Mouse (Mus musculus) CH12.LX (cell line): ENCODE data around the gene Jak1. TPM values are rescaled to one million over a fixed set of nuclear protein-coding genes. Genes with fewer than 3 reads are reported as not detected.

Source experiments
- DNase-seq: peaks from one replicate; pipeline ENCODE4 v3.0.0-alpha.2; 2013; ENCODE audit errors: extremely low read depth
- H3K27ac ChIP-seq: 2 replicates; pipeline ENCODE4 v1.5.1; 2012; ENCODE audit warnings: low read depth, mild to moderate bottlenecking, control low read depth, moderate library complexity; ENCODE audit not compliant: insufficient read depth
- H3K27me3 ChIP-seq: replicated peaks from 2 replicates; pipeline ENCODE3; 2012; ENCODE audit warnings: inconsistent platforms
- H3K36me3 ChIP-seq, 2 experiments: replicated peaks in 1 of 2; 2 replicates each; pipeline versions ENCODE3 to v1.6.1; 2012; ENCODE audit warnings: inconsistent platforms in 1 of 2, low read length in 1 of 2, mild to moderate bottlenecking in 1 of 2, mixed read lengths in 1 of 2, moderate library complexity in 1 of 2; ENCODE audit not compliant: control insufficient read depth in 1 of 2, insufficient read depth in 1 of 2
- H3K4me1 ChIP-seq, 2 experiments: 2 replicates each; pipeline ENCODE4 v1.6.1; 2012; ENCODE audit warnings: inconsistent platforms in 1 of 2, moderate library complexity in 1 of 2; ENCODE audit not compliant: insufficient read depth in 2 of 2, control insufficient read depth in 1 of 2
- H3K4me2 ChIP-seq: 2 replicates; pipeline ENCODE4 v1.6.1; 2012; ENCODE audit warnings: low read depth, mild to moderate bottlenecking, control low read depth; ENCODE audit not compliant: poor library complexity, insufficient read depth, severe bottlenecking
- H3K4me3 ChIP-seq, 3 experiments: fragments of 150-350 bp in 1 of 3; sonication (generic) in 1 of 3; replicated peaks in 1 of 3; 2 replicates each; pipeline versions ENCODE3 to v1.5.1; 2011 to 2012; ENCODE audit warnings: low read depth in 2 of 3, low read length in 2 of 3, mild to moderate bottlenecking in 2 of 3, moderate library complexity in 2 of 3, control low read depth in 1 of 3, improper control_type of control experiment in 1 of 3, inconsistent platforms in 1 of 3, mixed read lengths in 1 of 3; ENCODE audit not compliant: poor library complexity in 1 of 3
- H3K79me2 ChIP-seq: replicated peaks from 2 replicates; pipeline ENCODE4 v1.6.1; 2012; ENCODE audit warnings: mild to moderate bottlenecking, moderate library complexity; ENCODE audit not compliant: control insufficient read depth, poor library complexity, insufficient read depth, severe bottlenecking; ENCODE audit errors: extremely low read depth
- H3K9ac ChIP-seq: 2 replicates; pipeline ENCODE4 v1.6.1; 2012; ENCODE audit warnings: low read depth, mild to moderate bottlenecking, control low read depth, moderate library complexity; ENCODE audit not compliant: insufficient read depth
- H3K9me3 ChIP-seq: replicated peaks from 2 replicates; pipeline ENCODE3; 2012; ENCODE audit warnings: low read length, inconsistent platforms, mixed read lengths
- BHLHE40 ChIP-seq: IDR thresholded peaks from 2 replicates; pipeline ENCODE4 v1.6.1; 2011; ENCODE audit warnings: mild to moderate bottlenecking, low read depth, low read length, improper control_type of control experiment
- CTCF ChIP-seq, 2 experiments: IDR thresholded peaks in 1 of 2; conservative IDR thresholded peaks in 1 of 2; 2 replicates each; pipeline ENCODE4 v1.5.1; 2011 to 2012; ENCODE audit warnings: low read depth in 2 of 2, low read length in 2 of 2, improper control_type of control experiment in 1 of 2, inconsistent platforms in 1 of 2, mild to moderate bottlenecking in 1 of 2, moderate library complexity in 1 of 2
- E2F4 ChIP-seq: IDR thresholded peaks from 2 replicates; pipeline ENCODE4 v1.6.1; 2011; ENCODE audit warnings: low read depth, low read length, improper control_type of control experiment; ENCODE audit not compliant: insufficient replicate concordance
- ELF1 ChIP-seq: IDR thresholded peaks from 2 replicates; pipeline ENCODE4 v1.6.1; 2014; ENCODE audit warnings: low read depth, mild to moderate bottlenecking, inconsistent platforms, low read length, improper control_type of control experiment
- ETS1 ChIP-seq: conservative IDR thresholded peaks from 2 replicates; pipeline ENCODE4 v1.6.1; 2012; ENCODE audit warnings: low read depth, mild to moderate bottlenecking, inconsistent platforms, low read length, improper control_type of control experiment, moderate library complexity
- GABPA ChIP-seq: IDR thresholded peaks from 2 replicates; pipeline ENCODE4 v1.6.1; 2012; ENCODE audit warnings: low read depth, low read length, improper control_type of control experiment, inconsistent platforms; ENCODE audit not compliant: insufficient replicate concordance
- HCFC1 ChIP-seq: IDR thresholded peaks from 2 replicates; pipeline ENCODE4 v1.6.1; 2012; ENCODE audit warnings: low read depth, mild to moderate bottlenecking, inconsistent platforms, low read length, improper control_type of control experiment
- JUND ChIP-seq: conservative IDR thresholded peaks from 2 replicates; pipeline ENCODE4 v1.6.1; 2011; ENCODE audit warnings: low read depth, low read length, improper control_type of control experiment
- MAX ChIP-seq: IDR thresholded peaks from 2 replicates; pipeline ENCODE4 v1.6.1; 2011; ENCODE audit warnings: low read length, improper control_type of control experiment
- MAZ ChIP-seq: IDR thresholded peaks from 2 replicates; pipeline ENCODE4 v1.6.1; 2012; ENCODE audit warnings: low read depth, mild to moderate bottlenecking, inconsistent platforms, low read length, improper control_type of control experiment, moderate library complexity
- MXI1 ChIP-seq: IDR thresholded peaks from 2 replicates; pipeline ENCODE4 v1.6.1; 2011; ENCODE audit warnings: mild to moderate bottlenecking, low read depth, low read length, improper control_type of control experiment
- MYC ChIP-seq: IDR thresholded peaks from 2 replicates; pipeline ENCODE4 v1.6.1; 2011; ENCODE audit warnings: low read depth, mild to moderate bottlenecking, improper control_type of control experiment, low read length
- PAX5 ChIP-seq: IDR thresholded peaks from 2 replicates; pipeline ENCODE4 v1.6.1; 2012; ENCODE audit warnings: low read length, inconsistent platforms, mixed read lengths
- RCOR1 ChIP-seq: conservative IDR thresholded peaks from 2 replicates; pipeline ENCODE4 v1.6.1; 2012; ENCODE audit warnings: low read depth, mild to moderate bottlenecking, inconsistent platforms, low read length, improper control_type of control experiment
- SMC3 ChIP-seq: IDR thresholded peaks from 2 replicates; pipeline ENCODE4 v1.6.1; 2011; ENCODE audit warnings: low read depth, low read length, improper control_type of control experiment
- TCF12 ChIP-seq: IDR thresholded peaks from 2 replicates; pipeline ENCODE4 v1.6.1; 2014; ENCODE audit warnings: low read depth, mild to moderate bottlenecking, inconsistent platforms, low read length, improper control_type of control experiment
- ZC3H11A ChIP-seq: IDR thresholded peaks from 2 replicates; pipeline ENCODE4 v1.6.1; 2012; ENCODE audit warnings: low read depth, mild to moderate bottlenecking, inconsistent platforms, low read length, improper control_type of control experiment
- ZMIZ1 ChIP-seq: IDR thresholded peaks from 2 replicates; pipeline ENCODE4 v1.6.1; 2012; ENCODE audit warnings: low read depth, mild to moderate bottlenecking, inconsistent platforms, low read length, improper control_type of control experiment
- ZNF384 ChIP-seq: IDR thresholded peaks from 2 replicates; pipeline ENCODE4 v1.6.1; 2012; ENCODE audit warnings: low read depth, low read length, improper control_type of control experiment, inconsistent platforms
- dilution Hi-C: fragments of 300-500 bp; cut with MboI; formaldehyde crosslinking; loops from 2 replicates; pipeline ENCODE4 v1.14.3; 2020; ENCODE audit warnings: low sequenced_read_pairs; ENCODE audit not compliant: extremely low pct_unique_long_range_greater_than_20kb, extremely low pct_ligation_motif_present
- in situ Hi-C: fragments of 300-500 bp; cut with MboI; formaldehyde crosslinking; loops from 3 replicates; pipeline ENCODE4 v1.14.3; 2019; ENCODE audit warnings: low sequenced_read_pairs, low pct_ligation_motif_present, low pct_unique_long_range_greater_than_20kb, mixed read lengths
- polyA plus RNA-seq: library from polyadenylated mRNA; unstranded; fragments of >175 nt; gene quantifications from 2 replicates; pipeline ENCODE4 v1.2.1, GENCODE M21; 2012; ENCODE audit warnings: low read depth; ENCODE audit not compliant: insufficient read length
- total RNA-seq, 2 experiments: library from RNA; depleted of rRNA; stranded (reverse); fragments of 300-350 nt in 1 of 2; fragments of >200 nt in 1 of 2; gene quantifications; 2 replicates each; pipeline ENCODE4 v1.2.3; 2012 to 2014

Jak1 gene
- total and polyA plus RNA-seq, 3 experiments: 28.6 to 51.4 (median 33.9) TPM

DNA sequence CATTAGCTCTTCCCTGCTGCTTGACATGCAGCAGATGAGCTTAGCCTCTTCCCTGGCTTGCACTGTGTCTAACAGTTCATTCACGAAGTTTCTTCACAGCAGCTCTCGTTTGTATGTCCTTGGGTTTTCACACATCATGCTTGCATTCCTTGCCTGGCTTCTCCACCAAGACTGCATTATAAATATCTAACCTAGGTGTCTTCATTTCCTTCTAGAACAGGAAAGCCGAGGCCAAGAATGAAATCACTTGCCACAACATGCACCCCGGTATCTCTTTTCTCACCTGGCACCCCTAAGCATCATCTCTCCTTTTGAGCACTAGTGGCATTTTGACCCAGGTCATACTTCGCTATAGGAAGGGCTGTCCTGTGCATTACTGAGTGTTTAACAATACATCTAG lies 3.5 kb downstream of the Jak1 start:
- in situ Hi-C loops: no loop called here
- Histone ChIP-seq H3K4me2 (no peak overlapping the region), H3K27ac (no peak overlapping the region), H3K9ac (no peak overlapping the region), H3K4me3 (no peak overlapping the region), H3K27me3 (no peaks in the 10 kb centered on the region), H3K36me3 (peaks cover 0 to 13% of the 10 kb centered on the region in 2 experiments), H3K9me3 (no peaks in the 10 kb centered on the region), H3K79me2 (peaks cover 12% of the 10 kb centered on the region), H3K4me1 (peaks cover 3 to 53% of the 10 kb centered on the region in 2 experiments; a peak in 3 of 4 replicates)
- no peak for DNase-seq
- TF ChIP-seq ZC3H11A (no peak), MAZ (no peak)
- dilution Hi-C loops: no loop called here

DNA sequence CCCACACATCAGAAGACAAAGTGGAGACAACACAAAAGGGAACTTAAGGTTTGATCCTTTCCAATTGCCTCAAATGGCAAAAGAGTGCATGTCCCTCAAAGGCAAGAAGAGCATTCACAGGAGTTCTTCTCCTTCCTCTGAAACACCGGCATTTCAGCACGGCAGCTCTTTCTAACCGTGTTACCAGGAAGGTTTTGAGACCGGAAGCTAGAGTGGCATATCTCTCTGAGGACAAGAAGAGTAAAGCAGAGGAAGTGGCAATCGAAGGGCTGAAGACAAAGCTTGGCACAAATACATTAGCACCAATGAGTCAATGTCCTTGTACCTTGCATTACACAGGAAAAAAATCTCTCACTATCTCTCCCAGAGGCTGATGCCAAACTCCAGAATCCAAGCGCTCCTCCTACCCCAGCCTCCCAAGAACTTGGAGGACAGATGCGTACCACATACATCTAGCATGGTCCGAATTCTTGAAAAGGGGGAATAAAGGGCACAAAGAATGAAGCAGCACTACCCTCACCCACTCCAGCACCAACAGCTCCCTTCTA lies 4.3 kb downstream of the Jak1 start:
- TF ChIP-seq ZNF384 (no peak), GABPA (no peak), JUND (no peak), ETS1 (no peak), E2F4 (no peak), CTCF (conservative IDR thresholded peaks at IDR 0.05 in 1 of 2, IDR thresholded peaks at IDR 0.05 in 1 of 2; ENCODE audit: low read depth in 2 of 2, low read length in 2 of 2) (no peak), RCOR1 (no peak), ZMIZ1 (no peak), MYC (no peak), MXI1 (no peak)

DNA sequence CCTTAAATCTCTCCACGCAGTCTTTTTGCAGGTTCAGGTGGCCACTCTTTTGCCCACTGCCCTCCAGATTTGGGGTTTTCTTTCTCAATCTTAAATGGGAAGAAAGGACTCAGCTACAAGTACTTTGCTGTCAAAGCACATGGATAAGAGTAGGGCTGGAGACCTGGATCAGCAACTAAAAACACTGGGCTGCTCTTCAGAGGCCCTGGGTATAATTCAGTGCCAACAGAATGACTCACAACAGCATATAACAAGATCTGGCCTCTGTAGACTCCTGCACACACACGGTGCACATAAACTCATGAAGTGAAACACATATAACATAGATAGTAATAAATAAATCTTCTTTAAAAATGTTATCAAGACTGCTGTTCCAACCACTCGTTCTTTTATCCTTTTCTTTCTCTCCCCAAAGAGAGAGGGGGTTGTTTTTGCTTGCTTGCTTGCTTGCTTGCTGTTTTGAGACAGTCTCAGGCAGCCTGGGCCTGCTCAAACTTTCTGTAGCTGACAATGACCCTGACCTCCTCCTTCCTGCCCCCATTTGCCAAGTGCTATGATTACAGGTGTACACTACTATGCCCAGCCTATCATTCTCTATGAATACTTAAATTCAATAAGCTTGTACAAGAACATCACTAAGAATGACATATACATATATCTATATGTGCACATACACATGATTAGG lies 8.4 kb downstream of the Jak1 start:
- Histone ChIP-seq H3K36me3 (peaks cover 0 to 19% of the 10 kb centered on the region in 2 experiments), H3K9me3 (no peaks in the 10 kb centered on the region), H3K9ac (no peak overlapping the region), H3K27ac (no peak overlapping the region)
- in situ Hi-C loops: no loop called here
- TF ChIP-seq CTCF (conservative IDR thresholded peaks at IDR 0.05 in 1 of 2, IDR thresholded peaks at IDR 0.05 in 1 of 2; ENCODE audit: low read depth in 2 of 2, low read length in 2 of 2): no peak
- TF ChIP-seq HCFC1: no peak
- TF ChIP-seq SMC3: no peak
- TF ChIP-seq PAX5: no peak
- TF ChIP-seq MAX: no peak
- TF ChIP-seq ELF1: no peak
- no peak for TF ChIP-seq TCF12
- no peak for TF ChIP-seq ETS1
- TF ChIP-seq BHLHE40: no peak
- TF ChIP-seq, all 38 proteins: peak for 0
- no peak overlapping the region for H3K4me2 ChIP-seq
- H3K4me1 ChIP-seq: peaks cover 14 to 76% of the 10 kb centered on the region in 2 experiments
- H3K27me3 ChIP-seq: no peaks in the 10 kb centered on the region
- no peak for DNase-seq
- peaks cover 8% of the 10 kb centered on the region for H3K79me2 ChIP-seq
- H3K4me3 ChIP-seq: no peak overlapping the region
- dilution Hi-C loops: no loop called here

More for the DNA sequence above, 4.3 kb downstream of the Jak1 start:
- Histone ChIP-seq H3K4me2 (no peak overlapping the region), H3K27ac (no peak overlapping the region), H3K9me3 (no peaks in the 10 kb centered on the region), H3K27me3 (no peaks in the 10 kb centered on the region), H3K36me3 (peaks cover 0 to 13% of the 10 kb centered on the region in 2 experiments), H3K9ac (no peak overlapping the region), H3K79me2 (peaks cover 12% of the 10 kb centered on the region), H3K4me1 (peaks cover 3 to 55% of the 10 kb centered on the region in 2 experiments; a peak in 3 of 4 replicates), H3K4me3 (no peak overlapping the region)
- DNase-seq: no peak
- in situ Hi-C loops (no loop called here), dilution Hi-C loops (no loop called here)
